Mouse (Mus musculus): Measurements from ENCODE around the gene Adamts4.
A peak's percentile ranks its signal among the peaks of the same experiment; 100 is the strongest.

The Adamts4 gene

GRCm38 (mm10) chr1:171249913-171250600 lies at the start of gene Adamts4:
TSS of gene Adamts4 (plus strand) at chr1:171250421.
- no peak for DNase-seq

GRCm38 (mm10) chr1:171200769-171201168 lies 49.5 kb upstream of the Adamts4 start:
- DNase-seq = no peak

- DNase-seq = no peak
These were observed 46.6 kb upstream of the Adamts4 start for GRCm38 (mm10) chr1:171203471-171204248.

GRCm38 (mm10) chr1:171204249-171204644 lies 46.0 kb upstream of the Adamts4 start:
- no peak for DNase-seq

GRCm38 (mm10) chr1:171205704-171206493 lies 44.3 kb upstream of the Adamts4 start:
- DNase-seq = no peak

- no peak for DNase-seq
These were observed 40.8 kb upstream of the Adamts4 start for GRCm38 (mm10) chr1:171209409-171209808.

- DNase-seq = no peak
These were observed 37.4 kb upstream of the Adamts4 start for GRCm38 (mm10) chr1:171212854-171213253.

- no peak for DNase-seq
These were observed 36.3 kb upstream of the Adamts4 start, which contains the start of gene Nr1i3 for GRCm38 (mm10) chr1:171213801-171214496. TSS of gene Nr1i3 (plus strand) at chr1:171213970.

GRCm38 (mm10) chr1:171216241-171216955 lies 33.8 kb upstream of the Adamts4 start:
- no peak for DNase-seq

- peak; percentile 81 for DNase-seq
These were observed 29.4 kb upstream of the Adamts4 start for GRCm38 (mm10) chr1:171220871-171221270.

- DNase-seq = peak; percentile 46
These were observed 28.7 kb upstream of the Adamts4 start for GRCm38 (mm10) chr1:171221281-171222193.

GRCm38 (mm10) chr1:171222238-171223155 lies 27.7 kb upstream of the Adamts4 start, which contains the start of gene Tomm40l:
TSS of gene Tomm40l (minus strand) at chr1:171222514.
- peak; percentile 93 for DNase-seq

GRCm38 (mm10) chr1:171223168-171223567 lies 27.1 kb upstream of the Adamts4 start:
- DNase-seq = no peak

GRCm38 (mm10) chr1:171223796-171224195 lies 26.4 kb upstream of the Adamts4 start:
- DNase-seq = no peak

GRCm38 (mm10) chr1:171224857-171225256 lies 25.4 kb upstream of the Adamts4 start, which contains the start of gene Apoa2:
TSS of gene Apoa2 (plus strand) at chr1:171225054.
- no peak for DNase-seq

GRCm38 (mm10) chr1:171226780-171227179 lies 23.4 kb upstream of the Adamts4 start:
- DNase-seq = no peak

GRCm38 (mm10) chr1:171227879-171228278 lies 22.3 kb upstream of the Adamts4 start:
- DNase-seq = no peak

GRCm38 (mm10) chr1:171229750-171230149 lies 20.5 kb upstream of the Adamts4 start:
- no peak for DNase-seq

GRCm38 (mm10) chr1:171230215-171230614 lies 20.0 kb upstream of the Adamts4 start:
- no peak for DNase-seq

GRCm38 (mm10) chr1:171231844-171232243 lies 18.4 kb upstream of the Adamts4 start:
- no peak for DNase-seq
